Mouse (Mus musculus) thymus, postnatal 25 days (tissue): ENCODE data around the gene Zfp423.
"Not testable (repeated sequence)": the region's sequence is repeated elsewhere in the genome, so short reads cannot be mapped to it uniquely, and the experiment has no call there.

Experiments
- DNase-seq: peaks from one replicate; pipeline ENCODE4 v3.0.0; 2022

The Zfp423 gene

GRCm38 (mm10) chr8:87895203-87896041 lies 64.0 kb downstream of the Zfp423 start:
- no peak for DNase-seq

DNA sequence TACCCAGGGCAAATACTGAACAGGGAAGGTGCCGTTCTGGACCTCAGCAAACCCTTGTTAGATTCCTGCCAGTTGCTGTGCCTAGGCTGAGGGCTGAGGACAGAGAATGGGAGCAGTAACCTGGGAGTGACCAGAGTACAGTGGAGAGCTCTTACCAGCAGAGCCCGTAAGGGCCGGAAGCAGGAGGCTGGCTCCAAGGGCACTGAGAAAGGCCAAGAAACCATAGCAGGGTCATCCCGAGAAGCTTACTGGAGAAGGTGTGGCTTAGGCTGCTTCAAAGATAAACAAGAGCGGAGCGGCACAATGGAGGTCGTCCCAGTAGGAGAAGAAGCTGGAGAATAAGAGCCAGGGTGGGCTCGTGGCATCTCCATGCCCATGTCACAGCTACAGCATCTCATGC lies 65.1 kb downstream of the Zfp423 start:
- DNase-seq = no peak

DNA sequence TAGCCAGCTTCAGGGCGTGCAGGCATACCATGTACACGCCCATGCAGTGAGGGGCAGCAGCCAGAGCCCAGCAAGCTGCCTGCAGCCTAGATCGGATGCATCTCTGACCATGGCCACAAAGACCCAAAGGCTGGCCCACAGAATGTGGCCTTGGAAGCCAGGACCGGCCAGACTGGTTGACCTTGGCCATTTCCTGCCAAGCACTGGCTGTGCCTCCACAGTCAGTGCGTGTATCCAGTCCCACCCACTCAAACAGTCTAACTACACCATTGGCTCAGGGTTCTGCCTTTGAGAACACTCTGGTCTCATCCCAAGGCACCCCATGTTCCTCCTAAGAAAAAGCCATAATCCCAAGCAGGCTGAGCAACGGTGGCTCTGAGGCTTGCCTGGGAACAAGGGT lies 65.8 kb downstream of the Zfp423 start:
- DNase-seq = no peak

GRCm38 (mm10) chr8:87892891-87893290 lies 66.5 kb downstream of the Zfp423 start:
- no peak for DNase-seq

DNA sequence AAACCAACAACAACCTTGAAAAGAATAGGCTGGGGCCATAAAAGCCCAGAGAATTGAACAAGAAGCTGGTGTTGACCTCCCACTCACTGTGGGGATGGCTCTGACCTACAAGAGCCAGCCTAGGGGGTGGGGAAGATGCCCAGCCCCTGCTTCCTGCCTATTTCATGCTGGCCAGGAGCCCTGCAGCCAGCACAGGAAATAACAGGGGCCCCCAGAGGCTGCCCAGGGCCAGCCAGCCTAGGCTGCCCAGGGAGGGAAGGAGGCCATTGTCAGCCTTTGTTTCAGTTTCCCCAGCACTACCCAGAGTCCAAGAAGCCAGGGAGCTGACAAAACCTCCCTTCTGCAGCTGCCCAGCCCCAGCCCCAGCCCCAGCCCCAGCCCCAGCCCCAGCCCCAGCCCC lies 67.5 kb downstream of the Zfp423 start:
- no peak for DNase-seq

DNA sequence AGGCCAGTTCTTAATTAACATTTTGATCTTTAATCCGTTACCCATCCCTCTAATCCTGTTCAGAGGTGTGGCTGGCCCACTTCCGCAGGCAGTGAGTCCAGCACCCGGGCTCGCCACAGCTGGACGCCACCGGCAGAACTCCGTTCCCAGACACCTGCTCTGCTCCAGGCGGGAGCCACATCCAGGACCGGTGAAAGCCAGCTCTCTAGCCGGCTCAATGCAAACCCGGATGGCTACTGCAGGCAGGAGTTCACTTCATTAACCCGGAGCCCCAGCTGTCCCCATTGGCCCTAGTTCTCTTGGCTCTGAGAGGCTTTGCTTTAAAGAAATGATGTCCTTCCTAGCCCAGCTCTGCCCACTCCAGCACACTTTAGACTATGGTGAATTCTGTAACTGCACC lies 71.4 kb downstream of the Zfp423 start:
- no peak for DNase-seq

DNA sequence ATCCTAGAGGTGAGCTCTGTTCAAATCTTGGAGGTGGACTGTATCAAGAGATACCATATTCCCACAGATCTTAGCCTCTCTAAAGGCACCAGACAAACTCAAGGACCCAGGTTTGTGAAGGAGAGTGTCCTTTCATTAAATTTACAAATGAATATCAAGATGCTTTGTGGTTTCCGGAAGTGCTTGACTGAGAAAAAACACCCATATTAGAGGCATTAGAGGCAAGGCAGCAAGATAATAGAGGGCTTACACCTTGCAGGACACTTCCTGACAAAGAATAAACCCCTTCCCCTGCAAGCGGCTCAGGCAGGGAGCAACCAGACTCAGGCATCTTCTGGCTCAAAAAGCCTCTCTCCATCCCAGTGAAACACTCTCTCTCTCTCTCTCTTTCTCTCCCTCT lies 78.3 kb downstream of the Zfp423 start:
- no peak for DNase-seq

DNA sequence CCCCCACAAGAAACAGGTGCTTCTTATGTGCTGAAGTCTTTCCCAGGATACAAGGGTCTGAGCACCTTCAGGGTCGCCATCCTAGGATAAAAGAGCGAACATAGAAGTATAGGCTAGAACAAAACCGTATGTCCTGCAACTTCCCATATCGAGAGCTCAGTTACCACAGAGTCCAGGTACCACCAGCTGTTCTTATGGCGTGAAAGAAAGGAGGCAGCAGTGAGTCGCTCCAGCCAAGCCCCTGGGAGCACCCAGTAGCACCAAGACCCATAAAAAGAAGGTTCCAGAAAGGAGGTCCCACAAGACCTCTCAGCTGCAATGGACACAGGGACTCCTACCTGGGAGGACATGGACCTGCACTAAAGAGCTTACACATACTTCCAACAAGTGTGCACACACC lies 83.5 kb downstream of the Zfp423 start:
- DNase-seq = no peak

GRCm38 (mm10) chr8:87875452-87875851 lies 83.9 kb downstream of the Zfp423 start:
- DNase-seq = no peak

DNA sequence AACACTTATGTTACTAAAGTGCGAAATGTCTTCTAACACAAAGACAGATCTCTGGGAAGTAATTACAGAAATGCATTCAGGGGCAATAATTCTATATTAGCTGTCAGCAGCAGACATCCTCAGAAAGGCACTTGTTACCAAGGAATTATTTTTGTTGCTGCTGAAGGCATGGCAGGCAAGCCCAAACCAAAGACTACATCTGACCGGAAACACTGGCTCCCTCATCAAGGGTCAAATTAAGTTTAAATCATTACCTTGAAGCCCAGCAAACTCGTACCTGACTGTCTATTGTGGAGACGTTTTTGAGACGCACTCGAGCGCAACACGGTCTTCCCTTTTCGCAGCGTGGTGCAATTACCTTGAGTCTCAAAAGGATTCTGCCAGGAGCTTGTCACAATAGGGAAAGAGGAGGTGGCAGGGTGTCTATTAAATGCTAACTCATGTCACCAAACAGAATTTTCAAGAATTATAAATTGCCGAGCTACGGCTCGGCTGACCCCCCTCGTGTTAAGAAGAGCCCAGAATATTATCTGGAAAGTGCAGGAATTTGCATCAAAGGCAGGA lies 86.3 kb downstream of the Zfp423 start:
- DNase-seq = no peak

GRCm38 (mm10) chr8:87872356-87872930 lies 87.0 kb downstream of the Zfp423 start:
- DNase-seq = no peak

- DNase-seq = no peak
These were observed 92.8 kb downstream of the Zfp423 start for GRCm38 (mm10) chr8:87866586-87866985.

DNA sequence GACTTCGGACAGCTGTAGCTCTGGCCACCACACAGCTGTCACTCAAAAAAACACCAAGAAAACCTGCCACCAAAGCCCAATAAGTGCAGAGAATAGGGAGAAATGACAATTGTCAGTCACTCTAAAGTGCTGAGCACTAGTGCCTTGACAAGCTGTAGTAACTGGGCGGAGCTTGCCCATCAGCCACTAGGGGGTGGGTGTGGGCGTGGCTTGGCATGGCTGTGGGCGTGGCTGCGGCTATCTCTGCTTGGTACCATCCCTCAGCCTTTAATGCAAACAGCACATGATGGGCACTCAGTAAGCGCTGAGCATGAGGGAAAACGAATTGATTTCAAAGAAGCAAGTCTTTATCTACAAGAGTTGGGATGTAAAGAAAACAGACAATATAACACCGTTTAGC lies 95.2 kb downstream of the Zfp423 start:
- DNase-seq = no peak

GRCm38 (mm10) chr8:87863128-87863527 lies 96.3 kb downstream of the Zfp423 start:
- DNase-seq = no peak

GRCm38 (mm10) chr8:87861718-87862117 lies 97.7 kb downstream of the Zfp423 start:
- no peak for DNase-seq

- no peak for DNase-seq
These were observed 98.5 kb downstream of the Zfp423 start for GRCm38 (mm10) chr8:87860905-87861304.

DNA sequence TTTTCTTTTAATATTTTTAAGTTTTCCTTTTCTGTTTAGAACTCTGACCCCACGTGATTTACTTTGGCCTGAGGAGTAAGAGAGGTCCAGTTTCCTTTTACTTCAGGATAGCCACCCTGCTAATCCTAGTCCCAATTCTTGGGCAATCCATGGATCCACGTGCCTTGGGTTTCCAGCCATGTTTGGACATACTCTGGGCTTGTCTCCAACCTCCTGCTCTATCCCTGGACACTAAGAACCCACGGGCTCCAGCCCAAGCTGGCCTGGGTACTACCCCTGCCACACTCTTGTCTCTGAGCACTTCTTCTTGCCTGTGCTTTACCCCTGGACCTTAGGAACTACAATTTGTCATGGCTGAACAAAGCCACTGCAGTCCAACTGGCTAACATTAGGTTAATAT lies 107.5 kb downstream of the Zfp423 start:
- DNase-seq = no peak

DNA sequence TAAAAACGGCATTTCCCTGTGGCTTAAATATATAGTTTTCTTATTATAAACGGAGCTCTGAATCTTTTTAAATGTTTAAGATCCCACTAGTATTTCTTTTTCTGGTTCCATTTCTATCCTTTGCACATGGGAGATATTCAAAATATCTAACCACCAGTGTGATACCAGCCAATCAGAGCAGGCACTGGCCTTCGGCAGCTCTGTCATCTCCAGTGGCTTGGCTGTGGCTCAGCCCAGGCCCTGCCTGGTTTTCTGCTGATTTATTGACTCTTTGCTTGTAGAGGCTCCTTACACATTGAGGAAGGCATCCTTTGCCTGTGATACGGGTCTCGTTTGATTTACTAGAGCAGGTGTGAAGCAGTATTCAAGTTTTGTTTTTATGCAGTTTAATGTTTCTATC lies 108.0 kb downstream of the Zfp423 start:
- no peak for DNase-seq

DNA sequence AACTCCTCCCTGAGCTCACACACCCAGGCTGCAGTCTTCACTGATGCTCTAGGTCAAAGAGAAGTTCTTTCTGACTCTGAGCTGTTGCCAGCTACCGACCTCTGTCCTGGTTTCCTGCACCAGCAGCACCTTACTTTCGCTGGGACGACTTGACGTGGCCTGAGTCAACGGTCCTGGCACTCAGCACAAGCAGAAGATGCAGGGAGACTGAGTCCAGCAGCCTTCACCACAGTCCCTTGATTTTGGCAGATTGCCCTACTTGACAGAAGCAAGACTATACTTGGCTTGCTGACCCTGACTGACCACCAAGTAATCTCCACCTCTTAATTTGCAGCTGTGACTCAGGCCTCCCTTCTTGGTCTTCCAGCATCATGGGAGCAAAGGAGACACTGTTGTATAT lies 110.6 kb downstream of the Zfp423 start:
- no peak for DNase-seq

DNA sequence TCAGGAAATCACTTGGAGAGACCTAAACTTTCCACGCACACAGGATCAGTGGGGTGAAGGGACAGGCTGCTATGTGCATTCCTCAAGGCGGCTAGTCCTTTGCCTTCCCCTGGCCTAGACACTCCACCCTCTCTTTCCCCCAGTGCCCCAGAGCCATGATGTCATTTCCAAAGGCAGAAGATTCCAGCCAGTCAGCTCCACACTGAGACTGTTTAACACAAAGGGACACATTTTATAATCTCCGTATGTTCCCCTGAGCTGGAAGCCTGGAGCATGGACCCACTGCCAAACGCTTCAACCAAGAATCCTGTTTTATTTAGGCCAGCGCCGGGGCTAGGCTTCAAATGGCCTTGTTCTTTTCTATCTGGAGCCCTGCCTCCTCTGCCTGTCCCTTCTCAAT lies 111.6 kb downstream of the Zfp423 start:
- DNase-seq = no peak

- not testable (repeated sequence) for DNase-seq
These were observed 117.3 kb downstream of the Zfp423 start for GRCm38 (mm10) chr8:87842096-87842495.

- no peak for DNase-seq
These were observed 122.1 kb downstream of the Zfp423 start for GRCm38 (mm10) chr8:87837266-87837665.

DNA sequence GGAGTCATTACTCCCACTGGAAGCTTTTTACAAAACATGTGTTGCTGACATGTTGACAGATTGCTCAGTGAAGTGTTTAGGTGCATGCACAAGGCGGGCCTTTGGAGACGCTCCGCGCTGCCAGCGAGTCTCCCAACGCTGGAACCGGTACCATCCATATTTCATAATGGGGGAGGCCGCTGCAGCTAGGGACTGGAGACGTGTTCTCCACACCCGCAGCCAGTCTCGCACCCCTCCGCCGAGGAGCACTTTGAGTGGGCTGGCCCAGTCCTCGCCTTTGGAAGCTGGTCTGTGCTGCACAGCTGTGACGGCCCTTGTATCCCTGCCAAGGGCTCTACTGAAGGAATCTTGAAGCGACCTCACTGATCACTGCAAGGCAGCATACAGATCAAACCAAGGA lies 122.5 kb downstream of the Zfp423 start:
- DNase-seq = no peak

DNA sequence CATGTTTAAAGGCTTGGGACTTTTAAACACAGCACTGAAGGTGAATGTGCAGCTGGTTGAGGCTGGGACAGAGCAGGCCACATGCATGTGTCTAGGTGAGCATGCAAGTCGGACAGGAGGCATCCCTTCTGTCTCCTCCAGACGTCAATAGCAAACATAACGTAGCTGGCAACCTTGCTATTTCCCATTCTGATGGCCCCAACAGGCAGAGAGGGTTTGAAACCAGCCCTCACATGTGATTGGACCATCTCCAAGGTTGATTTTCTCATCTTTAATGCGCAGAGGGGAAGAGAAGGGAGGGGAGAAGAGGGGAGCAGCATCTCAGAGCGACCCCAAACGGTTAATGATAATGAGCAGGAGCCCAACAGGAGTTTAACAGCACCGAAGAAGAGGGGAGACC lies 123.5 kb downstream of the Zfp423 start:
- no peak for DNase-seq
